Mouse (Mus musculus): ENCODE measurements at regions not wholly inside any gene's neighbourhood (a gene's known extent, or its start where the extent isn't known, plus 50 kb on each side); places are given as distances from the start of the nearest gene placed in this dataset.

- Histone ChIP-seq H3K27ac (ENCODE audit: control insufficient read depth, low read depth, low read length) (no peak overlapping the region), H3K79me2 (ENCODE audit: control insufficient read depth, insufficient read depth, low read length, poor library complexity) (no peaks in the 10 kb centered on the region), H3K36me3 (ENCODE audit: control insufficient read depth in 1 of 2, insufficient read depth in 2 of 2, low read length in 2 of 2) (no peaks in the 10 kb centered on the region), H3K27me3 (ENCODE audit: control insufficient read depth in 1 of 2, insufficient read depth in 2 of 2, low read length in 2 of 2) (peaks cover 0 to 4% of the 10 kb centered on the region in 2 experiments; a peak in 3 of 4 replicates), H3K9me3 (replicated peaks; ENCODE audit: insufficient read depth, low read length) (no peaks in the 10 kb centered on the region), H3K4me3 (ENCODE audit: control insufficient read depth in 1 of 2, insufficient read depth in 1 of 2, low read depth in 2 of 2, low read length in 2 of 2) (no peak overlapping the region), H3K4me1 (ENCODE audit: control insufficient read depth in 1 of 2, insufficient read depth in 2 of 2, low read length in 2 of 2) (no peaks in the 10 kb centered on the region), H3K9ac (ENCODE audit: control insufficient read depth, low read depth, low read length, poor library complexity, severe bottlenecking) (no peak overlapping the region)
- no peak for DNase-seq (ENCODE audit: low read depth, low spot score)
- TF ChIP-seq BHLHE40 (IDR thresholded peaks at IDR 0.05; ENCODE audit: borderline replicate concordance, low read depth, low read length) = no peak
- no peak for TF ChIP-seq E2F4 (IDR thresholded peaks at IDR 0.05; ENCODE audit: borderline replicate concordance, low read depth, low read length)
- no peak for TF ChIP-seq GATA1 (IDR thresholded peaks at IDR 0.05; ENCODE audit: low read depth, low read length)
- no peak for TF ChIP-seq CTCF (IDR thresholded peaks at IDR 0.05 in 2 of 3, conservative IDR thresholded peaks at IDR 0.05 in 1 of 3; ENCODE audit: control insufficient read depth in 1 of 3, insufficient read depth in 1 of 3, low read depth in 2 of 3, low read length in 3 of 3, poor library complexity in 1 of 3, severe bottlenecking in 1 of 3)
- TF ChIP-seq EP300 (IDR thresholded peaks at IDR 0.05; ENCODE audit: low read depth in 1 of 2, low read length in 2 of 2) = no peak
- TF ChIP-seq NRF1 (IDR thresholded peaks at IDR 0.05; ENCODE audit: insufficient read depth, low read depth, low read length, poor library complexity, severe bottlenecking) = no peak
- no peak for TF ChIP-seq UBTF (IDR thresholded peaks at IDR 0.05; ENCODE audit: borderline replicate concordance, insufficient read depth, low read depth, low read length)
- no peak for TF ChIP-seq ZC3H11A (IDR thresholded peaks at IDR 0.05; ENCODE audit: low read depth, low read length)
- no peak for TF ChIP-seq MYB (IDR thresholded peaks at IDR 0.05; ENCODE audit: low read depth, low read length)
- TF ChIP-seq POLR2AphosphoS2 (IDR thresholded peaks at IDR 0.05; ENCODE audit: low read length) = no peak
- no peak for TF ChIP-seq MEF2A (IDR thresholded peaks at IDR 0.05; ENCODE audit: extremely low read depth, insufficient replicate concordance, low read depth, low read length, poor library complexity, severe bottlenecking)
- TF ChIP-seq TCF12 (IDR thresholded peaks at IDR 0.05; ENCODE audit: low read depth, low read length) = no peak
Observed at GRCm38 (mm10) chr17:84848385-84849030, 57.9 kb upstream of the Lrpprc start.

DNA sequence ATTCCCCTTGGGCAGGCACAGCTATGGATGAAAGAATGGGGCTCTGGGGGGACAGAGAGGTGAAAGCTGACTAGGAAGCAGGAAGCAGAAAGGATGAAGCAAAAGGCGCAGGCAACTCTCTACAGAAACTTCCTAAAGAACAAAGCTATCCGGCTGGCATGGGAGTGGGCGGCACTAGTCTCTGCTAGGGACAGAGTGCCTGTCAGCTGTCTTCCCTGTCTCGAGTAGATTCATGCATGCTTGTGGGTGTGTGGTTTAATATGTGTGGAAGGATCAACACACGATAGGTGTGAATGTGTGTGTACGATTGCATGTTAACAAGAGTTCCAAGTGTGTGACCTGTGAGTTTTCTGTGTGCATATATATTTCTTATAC lies 58.4 kb upstream of the Lrpprc start:
- no peaks in the 10 kb centered on the region for H3K9me3 ChIP-seq (replicated peaks; ENCODE audit: insufficient read depth, low read length)
- no peak overlapping the region for H3K27ac ChIP-seq (ENCODE audit: control insufficient read depth, low read depth, low read length)
- H3K4me1 ChIP-seq (ENCODE audit: control insufficient read depth in 1 of 2, insufficient read depth in 2 of 2, low read length in 2 of 2) = no peaks in the 10 kb centered on the region
- no peak for DNase-seq (ENCODE audit: low read depth, low spot score)
- H3K36me3 ChIP-seq (ENCODE audit: control insufficient read depth in 1 of 2, insufficient read depth in 2 of 2, low read length in 2 of 2) = no peaks in the 10 kb centered on the region
- TF ChIP-seq ZC3H11A (IDR thresholded peaks at IDR 0.05; ENCODE audit: low read depth, low read length) = no peak
- no peak for TF ChIP-seq NELFE (IDR thresholded peaks at IDR 0.05; ENCODE audit: low read depth, low read length)
- TF ChIP-seq TAL1 (IDR thresholded peaks at IDR 0.05; ENCODE audit: low read length) = no peak
- no peak for TF ChIP-seq ZKSCAN1 (IDR thresholded peaks at IDR 0.05; ENCODE audit: low read depth, low read length)
- no peak for TF ChIP-seq MAZ (IDR thresholded peaks at IDR 0.05; ENCODE audit: low read depth, low read length)
- no peak for TF ChIP-seq CTCF (IDR thresholded peaks at IDR 0.05 in 2 of 3, conservative IDR thresholded peaks at IDR 0.05 in 1 of 3; ENCODE audit: control insufficient read depth in 1 of 3, insufficient read depth in 1 of 3, low read depth in 2 of 3, low read length in 3 of 3, poor library complexity in 1 of 3, severe bottlenecking in 1 of 3)
- no peak for TF ChIP-seq MYC (IDR thresholded peaks at IDR 0.05; ENCODE audit: low read depth, low read length)
- no peak for TF ChIP-seq TBP (IDR thresholded peaks at IDR 0.05; ENCODE audit: low read depth, low read length)
- no peak for TF ChIP-seq MEF2A (IDR thresholded peaks at IDR 0.05; ENCODE audit: extremely low read depth, insufficient replicate concordance, low read depth, low read length, poor library complexity, severe bottlenecking)
- H3K9ac ChIP-seq (ENCODE audit: control insufficient read depth, low read depth, low read length, poor library complexity, severe bottlenecking) = no peak overlapping the region
- H3K79me2 ChIP-seq (ENCODE audit: control insufficient read depth, insufficient read depth, low read length, poor library complexity) = no peaks in the 10 kb centered on the region
- no peak overlapping the region for H3K4me3 ChIP-seq (ENCODE audit: control insufficient read depth in 1 of 2, insufficient read depth in 1 of 2, low read depth in 2 of 2, low read length in 2 of 2)
- peaks cover 0 to 4% of the 10 kb centered on the region in 2 experiments; a peak in 3 of 4 replicates for H3K27me3 ChIP-seq (ENCODE audit: control insufficient read depth in 1 of 2, insufficient read depth in 2 of 2, low read length in 2 of 2)

Data from MEL (cell line).